Mouse (Mus musculus) midbrain, embryonic 16.5 days (tissue): ENCODE measurements around the gene Akap12. TPM values are rescaled to one million over a fixed set of nuclear protein-coding genes. Genes with fewer than 3 reads are reported as not detected.
A peak's percentile ranks its signal among the peaks of the same experiment; 100 is the strongest.

Experiments
- ATAC-seq: fragments of 200-750 bp; cut with Nextera tagmentation; 2 replicates; pipeline ENCODE4 v1.8.0; 2017; ENCODE audit warnings: moderate TSS enrichment
- H3K27ac ChIP-seq: fragments of 300-500 bp; sonication (generic); 2 replicates; pipeline ENCODE4 v1.5.1; 2014; ENCODE audit warnings: mild to moderate bottlenecking, low read length, mixed read lengths
- H3K27me3 ChIP-seq: fragments of 300-500 bp; sonication (generic); 2 replicates; pipeline ENCODE4 v1.6.1; 2014; ENCODE audit warnings: low read depth, low read length, mixed read lengths; ENCODE audit not compliant: control insufficient read depth, insufficient read depth
- H3K36me3 ChIP-seq: fragments of 300-500 bp; sonication (generic); 2 replicates; pipeline ENCODE4 v1.6.1; 2014; ENCODE audit warnings: mild to moderate bottlenecking, low read length, moderate library complexity, mixed read lengths; ENCODE audit not compliant: control insufficient read depth, insufficient read depth
- H3K4me1 ChIP-seq: fragments of 300-500 bp; sonication (generic); 2 replicates; pipeline ENCODE4 v1.6.1; 2014; ENCODE audit warnings: mild to moderate bottlenecking, low read length, mixed read lengths; ENCODE audit not compliant: control insufficient read depth, insufficient read depth
- H3K4me2 ChIP-seq: fragments of 300-500 bp; sonication (generic); 2 replicates; pipeline ENCODE4 v1.6.1; 2014; ENCODE audit warnings: mild to moderate bottlenecking, low read length, mixed read lengths
- H3K4me3 ChIP-seq: fragments of 300-500 bp; sonication (generic); 2 replicates; pipeline ENCODE4 v1.5.1; 2014; ENCODE audit warnings: low read depth, mild to moderate bottlenecking, low read length, moderate library complexity, mixed read lengths
- H3K9ac ChIP-seq: fragments of 300-500 bp; sonication (generic); 2 replicates; pipeline ENCODE4 v1.6.1; 2014; ENCODE audit warnings: low read depth, low read length, mixed read lengths
- H3K9me3 ChIP-seq: fragments of 300-500 bp; sonication (generic); replicated peaks from 2 replicates; pipeline ENCODE4 v1.6.1; 2014; ENCODE audit warnings: mild to moderate bottlenecking, low read length, mixed read lengths; ENCODE audit not compliant: control insufficient read depth, poor library complexity, severe bottlenecking
- WGBS: fragments of 180-500 bp; shearing (Covaris S2); extraction: QIAGEN DNeasy Blood & Tissue Kit; methylation state at CpG from one replicate; pipeline ENCODE4 v1.1.7; 2014; 5-methylcytosine and 5-hydroxymethylcytosine counted together
- polyA plus RNA-seq: library from polyadenylated mRNA; unstranded; fragments of >200 nt; fragmentation: Nextera tagmentation; extraction: Ambion mirVana; gene quantifications from 2 replicates; pipeline ENCODE4 v1.2.1, GENCODE M21; 2015

Gene Akap12
- 44.7 and 45.1 TPM in 2 replicates for polyA plus RNA-seq

DNA sequence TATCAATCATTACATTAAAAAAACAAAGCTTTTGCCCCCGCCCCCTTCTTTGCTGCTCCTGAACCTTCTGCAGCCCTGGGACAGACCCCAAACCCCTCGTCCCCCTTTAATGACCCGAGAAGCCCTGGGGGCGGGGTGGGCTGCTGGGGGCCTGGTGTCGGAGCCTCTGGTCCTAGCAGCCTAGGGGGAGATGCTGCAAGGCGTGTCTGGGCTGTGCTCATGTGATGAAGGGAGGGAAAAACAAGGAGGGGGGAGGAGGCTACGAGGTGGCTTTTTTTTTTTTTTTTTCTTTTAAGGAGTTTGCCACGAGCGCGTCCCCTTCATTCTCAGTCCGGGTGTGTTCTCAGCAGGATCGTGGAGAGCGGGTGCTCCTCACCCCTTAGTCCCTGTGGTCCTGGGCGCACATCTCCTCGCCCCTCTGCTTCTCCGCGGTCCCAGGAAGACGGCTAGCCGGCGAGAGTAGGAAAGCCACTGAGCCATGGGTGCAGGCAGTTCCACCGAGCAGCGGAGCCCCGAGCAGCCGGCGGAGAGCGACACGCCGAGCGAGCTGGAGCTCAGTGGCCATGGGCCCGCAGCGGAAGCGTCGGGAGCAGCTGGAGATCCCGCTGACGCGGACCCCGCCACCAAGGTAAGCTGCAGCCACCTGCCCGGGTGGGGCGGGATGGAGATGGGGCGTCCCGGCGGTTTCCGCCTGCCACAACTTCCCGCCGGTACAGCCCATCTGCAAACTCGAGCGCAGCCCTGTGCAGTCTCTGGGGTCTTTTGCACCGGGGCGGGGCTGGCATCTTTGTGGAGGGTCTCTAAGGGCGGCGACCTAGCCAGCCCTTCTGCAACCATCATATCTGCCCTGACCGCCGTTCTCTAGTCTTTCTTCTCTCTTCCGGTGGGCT lies at the start of gene Akap12:
Gene Akap12 (plus strand): TSS at position 340 of the 890 bp plus-strand sequence.
- under 1% methylated on average over 54 of the region's 54 CpGs for WGBS
- Histone ChIP-seq H3K27me3 (no peaks in the 10 kb centered on the region), H3K9ac (peak within 1 kb of the TSS; percentile 86)

GRCm38 (mm10) chr10:4230563-4231359 lies 35.4 kb upstream of the Akap12 start:
- ATAC-seq = no peak
- Histone ChIP-seq H3K9me3 (no peaks in the 10 kb centered on the region), H3K9ac (no peak overlapping the region), H3K27ac (no peak overlapping the region), H3K4me1 (no peaks in the 10 kb centered on the region), H3K4me3 (no peak overlapping the region), H3K36me3 (no peaks in the 10 kb centered on the region), H3K27me3 (no peaks in the 10 kb centered on the region), H3K4me2 (no peak overlapping the region)
- WGBS = 82% methylated on average over 17 of the region's 17 CpGs

More for the DNA sequence above, at the start of gene Akap12:
- Histone ChIP-seq H3K4me2 (peak within 1 kb of the TSS; percentile 73), H3K27ac (peak within 1 kb of the TSS; percentile 73), H3K4me1 (peaks cover 3% of the 10 kb centered on the region; the same call in 1 of the 2 replicates), H3K36me3 (no peaks in the 10 kb centered on the region), H3K9me3 (no peaks in the 10 kb centered on the region), H3K4me3 (peak within 1 kb of the TSS; percentile 79)
- ATAC-seq = peak; percentile 83

DNA sequence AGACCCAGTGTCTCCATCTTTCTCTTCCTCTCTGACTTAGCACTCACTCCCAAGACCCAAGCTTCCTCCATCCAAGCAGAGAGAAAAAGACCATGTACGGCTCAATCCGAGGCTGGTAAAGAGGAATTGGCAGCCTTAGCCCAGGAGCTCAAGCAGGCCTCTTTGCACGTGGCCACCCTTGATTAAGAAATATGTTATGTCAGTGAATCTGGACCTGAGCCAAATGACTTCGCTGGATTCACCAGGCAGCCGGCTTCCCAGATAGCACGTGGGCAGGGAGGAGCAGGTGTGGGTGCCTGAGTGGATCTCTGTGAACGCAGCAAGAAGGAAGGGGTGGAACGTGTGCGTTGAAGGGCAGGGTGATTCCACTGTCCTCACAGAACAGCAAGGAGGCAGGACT lies 33.1 kb upstream of the Akap12 start:
- no peaks in the 10 kb centered on the region for H3K27me3 ChIP-seq
- no peak overlapping the region for H3K4me3 ChIP-seq
- no peak overlapping the region for H3K4me2 ChIP-seq
- H3K4me1 ChIP-seq = no peaks in the 10 kb centered on the region
- H3K9me3 ChIP-seq = no peaks in the 10 kb centered on the region
- ATAC-seq = peak; percentile 76
- no peak overlapping the region for H3K9ac ChIP-seq
- 31% methylated on average over 9 of the region's 9 CpGs for WGBS
- no peak overlapping the region for H3K27ac ChIP-seq
- H3K36me3 ChIP-seq = no peaks in the 10 kb centered on the region

- H3K9ac ChIP-seq = no peak overlapping the region
- no peak for ATAC-seq
- no peak overlapping the region for H3K27ac ChIP-seq
- no peaks in the 10 kb centered on the region for H3K27me3 ChIP-seq
- H3K4me1 ChIP-seq = no peaks in the 10 kb centered on the region
- no peaks in the 10 kb centered on the region for H3K9me3 ChIP-seq
- H3K36me3 ChIP-seq = no peaks in the 10 kb centered on the region
- 74% methylated on average over 5 of the region's 5 CpGs for WGBS
- no peak overlapping the region for H3K4me3 ChIP-seq
- H3K4me2 ChIP-seq = no peak overlapping the region
Measured at GRCm38 (mm10) chr10:4239794-4240574, 26.2 kb upstream of the Akap12 start.

GRCm38 (mm10) chr10:4243591-4244300 lies 22.4 kb upstream of the Akap12 start:
- Histone ChIP-seq H3K9ac (no peak overlapping the region), H3K4me2 (no peak overlapping the region), H3K4me3 (no peak overlapping the region), H3K4me1 (no peaks in the 10 kb centered on the region), H3K9me3 (no peaks in the 10 kb centered on the region), H3K36me3 (no peaks in the 10 kb centered on the region), H3K27ac (no peak overlapping the region), H3K27me3 (no peaks in the 10 kb centered on the region)
- WGBS = 86% methylated on average over 16 of the region's 16 CpGs
- ATAC-seq = no peak; the same call in 1 of the 2 replicates

DNA sequence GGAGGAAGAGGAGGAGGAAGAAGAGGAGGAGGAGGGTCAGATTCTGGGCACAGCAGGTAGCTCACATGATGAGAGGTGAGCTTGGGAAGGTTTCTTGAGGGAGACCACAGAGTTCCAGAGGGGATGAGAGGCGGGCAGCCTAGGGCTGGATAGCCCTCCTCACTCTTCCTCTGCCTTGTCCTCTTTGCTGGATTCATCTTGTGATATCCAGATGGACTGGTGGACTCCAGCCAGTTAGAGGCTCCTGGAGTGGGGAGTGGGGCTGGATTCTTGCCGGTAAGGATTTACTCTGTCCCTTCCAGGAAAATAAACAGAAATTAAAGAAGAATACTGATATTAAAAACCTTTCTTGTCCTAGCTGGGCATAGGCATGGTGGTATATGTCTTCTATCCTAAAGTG lies 20.4 kb upstream of the Akap12 start:
- no peak overlapping the region for H3K9ac ChIP-seq
- 81% methylated on average over 2 of the region's 2 CpGs for WGBS

DNA sequence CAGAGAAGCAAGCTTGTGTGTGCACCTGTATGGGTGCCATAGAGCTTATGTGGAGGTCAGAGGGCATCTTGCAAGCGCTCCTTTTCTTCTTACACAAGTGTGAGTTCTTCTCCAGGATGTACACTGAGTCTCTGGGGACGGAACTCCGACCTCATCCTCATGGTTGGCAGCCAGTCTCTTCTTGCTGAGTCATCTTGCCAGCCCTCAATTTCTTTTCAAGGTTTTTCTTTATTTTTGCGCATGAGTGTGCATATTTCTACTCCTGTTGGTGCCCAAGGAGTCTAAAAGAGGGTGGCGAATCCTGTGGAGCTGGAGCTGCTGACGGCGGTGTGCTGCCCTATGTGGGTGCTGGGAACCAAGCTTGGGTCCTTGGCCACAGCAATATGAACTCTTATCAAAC lies 19.8 kb upstream of the Akap12 start:
- Histone ChIP-seq H3K9ac (no peak overlapping the region), H3K27ac (no peak overlapping the region), H3K36me3 (no peaks in the 10 kb centered on the region), H3K27me3 (no peaks in the 10 kb centered on the region), H3K4me3 (no peak overlapping the region), H3K4me2 (no peak overlapping the region), H3K9me3 (no peaks in the 10 kb centered on the region), H3K4me1 (no peaks in the 10 kb centered on the region)
- ATAC-seq = no peak
- WGBS = 97% methylated on average over 7 of the region's 7 CpGs

More for the DNA sequence above, 20.4 kb upstream of the Akap12 start:
- ATAC-seq = no peak
- H3K9me3 ChIP-seq = no peaks in the 10 kb centered on the region
- H3K27ac ChIP-seq = no peak overlapping the region
- H3K4me2 ChIP-seq = no peak overlapping the region
- H3K27me3 ChIP-seq = no peaks in the 10 kb centered on the region
- no peaks in the 10 kb centered on the region for H3K4me1 ChIP-seq
- no peak overlapping the region for H3K4me3 ChIP-seq
- H3K36me3 ChIP-seq = no peaks in the 10 kb centered on the region

- 4% methylated on average over 4 of the region's 4 CpGs for WGBS
- Histone ChIP-seq H3K4me2 (no peak overlapping the region), H3K4me3 (no peak overlapping the region), H3K9ac (no peak overlapping the region), H3K36me3 (no peaks in the 10 kb centered on the region), H3K27me3 (no peaks in the 10 kb centered on the region), H3K4me1 (no peaks in the 10 kb centered on the region), H3K9me3 (no peaks in the 10 kb centered on the region), H3K27ac (no peak overlapping the region)
- ATAC-seq = no peak
Measured at GRCm38 (mm10) chr10:4249235-4249845, 16.8 kb upstream of the Akap12 start.
